Mouse (Mus musculus): ENCODE results near the gene Tarsl2.

DNA sequence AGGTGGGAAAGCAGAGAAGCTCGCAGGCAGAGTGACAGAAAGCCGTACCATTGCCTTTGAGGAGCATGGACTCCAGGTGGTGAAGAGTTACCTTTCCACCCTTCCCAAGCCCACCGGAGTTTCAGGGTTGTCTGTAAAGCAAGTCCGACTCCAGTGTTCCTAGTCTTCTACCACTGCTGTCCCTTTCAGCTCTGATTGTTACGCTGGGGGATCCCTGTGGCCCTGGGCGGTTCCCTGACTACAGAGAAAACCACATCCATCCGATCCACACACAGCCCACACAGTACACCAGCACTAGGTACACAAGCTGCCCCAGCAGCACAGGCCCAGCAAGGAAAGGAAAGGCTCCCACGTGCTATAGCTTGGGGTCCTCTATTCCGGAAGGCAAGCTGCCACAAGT lies 42.0 kb downstream of the Tarsl2 start:
- TF ChIP-seq CTCF (IDR thresholded peaks at IDR 0.05; ENCODE audit: insufficient read depth, low read depth, low read length) (no peak), POLR2A (IDR thresholded peaks at IDR 0.05; ENCODE audit: insufficient read depth, low read depth, low read length) (no peak)
